Mouse (Mus musculus): ENCODE measurements around the gene Mical2. TPM values are rescaled to one million over a fixed set of nuclear protein-coding genes. Genes with fewer than 3 reads are reported as not detected.

Gene Mical2
- polyA plus RNA-seq, 1 experiment: 20.7 TPM

- WGBS: 31% methylated on average over 10 of the region's 10 CpGs
- Histone ChIP-seq H3K36me3 (ENCODE audit: control insufficient read depth, insufficient read depth, low read length) (no peaks in the 10 kb centered on the region), H3K4me1 (ENCODE audit: control insufficient read depth, insufficient read depth, insufficient read length, low read length) (peaks cover 40% of the 10 kb centered on the region), H3K27me3 (ENCODE audit: control insufficient read depth, insufficient read depth, low read length) (no peaks in the 10 kb centered on the region), H3K4me3 (ENCODE audit: low read depth, low read length) (no peak overlapping the region), H3K27ac (ENCODE audit: insufficient read depth, low read depth, low read length) (peak overlapping the region; percentile 52)
- no peak; the same call in 1 of the 2 replicates for TF ChIP-seq POLR2A (IDR thresholded peaks at IDR 0.05; ENCODE audit: low read depth, low read length)
- TF ChIP-seq CTCF (IDR thresholded peaks at IDR 0.05; ENCODE audit: extremely low read depth, insufficient read length, insufficient replicate concordance, low read depth, low read length): no peak
Observed at GRCm38 (mm10) chr7:112208323-112209167, 17.1 kb upstream of the Mical2 start.

- 85% methylated on average over 4 of the region's 4 CpGs for WGBS
- Histone ChIP-seq H3K36me3 (ENCODE audit: control insufficient read depth, insufficient read depth, low read length) (no peaks in the 10 kb centered on the region), H3K4me1 (ENCODE audit: control insufficient read depth, insufficient read depth, insufficient read length, low read length) (peaks cover 45% of the 10 kb centered on the region), H3K27ac (ENCODE audit: insufficient read depth, low read depth, low read length) (peak overlapping the region; percentile 52; the same call in 1 of the 2 replicates), H3K4me3 (ENCODE audit: low read depth, low read length) (no peak overlapping the region), H3K27me3 (ENCODE audit: control insufficient read depth, insufficient read depth, low read length) (no peaks in the 10 kb centered on the region)
- TF ChIP-seq POLR2A (IDR thresholded peaks at IDR 0.05; ENCODE audit: low read depth, low read length) (no peak), CTCF (IDR thresholded peaks at IDR 0.05; ENCODE audit: extremely low read depth, insufficient read length, insufficient replicate concordance, low read depth, low read length) (no peak)
Observed at GRCm38 (mm10) chr7:112209621-112210020, 16.0 kb upstream of the Mical2 start.

- Histone ChIP-seq H3K36me3 (ENCODE audit: control insufficient read depth, insufficient read depth, low read length) (no peaks in the 10 kb centered on the region), H3K27ac (ENCODE audit: insufficient read depth, low read depth, low read length) (peak overlapping the region; percentile 81), H3K4me3 (ENCODE audit: low read depth, low read length) (no peak overlapping the region), H3K4me1 (ENCODE audit: control insufficient read depth, insufficient read depth, insufficient read length, low read length) (peaks cover 49% of the 10 kb centered on the region), H3K27me3 (ENCODE audit: control insufficient read depth, insufficient read depth, low read length) (no peaks in the 10 kb centered on the region)
- TF ChIP-seq POLR2A (IDR thresholded peaks at IDR 0.05; ENCODE audit: low read depth, low read length) (no peak; the same call in 1 of the 2 replicates), CTCF (IDR thresholded peaks at IDR 0.05; ENCODE audit: extremely low read depth, insufficient read length, insufficient replicate concordance, low read depth, low read length) (peak; percentile 60; the same call in 1 of the 2 replicates)
- 23% methylated on average over 8 of the region's 8 CpGs for whole genome bisulfite sequencing
Observed at GRCm38 (mm10) chr7:112212921-112213721, 12.5 kb upstream of the Mical2 start.

GRCm38 (mm10) chr7:112215871-112216270, 9.8 kb upstream of the Mical2 start:
- Histone ChIP-seq H3K4me3 (ENCODE audit: low read depth, low read length) (no peak overlapping the region), H3K4me1 (ENCODE audit: control insufficient read depth, insufficient read depth, insufficient read length, low read length) (peaks cover 39% of the 10 kb centered on the region), H3K27ac (ENCODE audit: insufficient read depth, low read depth, low read length) (no peak overlapping the region), H3K36me3 (ENCODE audit: control insufficient read depth, insufficient read depth, low read length) (no peaks in the 10 kb centered on the region), H3K27me3 (ENCODE audit: control insufficient read depth, insufficient read depth, low read length) (no peaks in the 10 kb centered on the region)
- 83% methylated on average over 3 of the region's 3 CpGs for WGBS
- no peak for TF ChIP-seq CTCF (IDR thresholded peaks at IDR 0.05; ENCODE audit: extremely low read depth, insufficient read length, insufficient replicate concordance, low read depth, low read length)
- no peak for TF ChIP-seq POLR2A (IDR thresholded peaks at IDR 0.05; ENCODE audit: low read depth, low read length)

- WGBS: 44% methylated on average over 5 of the region's 5 CpGs
- Histone ChIP-seq H3K27me3 (ENCODE audit: control insufficient read depth, insufficient read depth, low read length) (no peaks in the 10 kb centered on the region), H3K27ac (ENCODE audit: insufficient read depth, low read depth, low read length) (peak overlapping the region; percentile 62), H3K36me3 (ENCODE audit: control insufficient read depth, insufficient read depth, low read length) (no peaks in the 10 kb centered on the region), H3K4me1 (ENCODE audit: control insufficient read depth, insufficient read depth, insufficient read length, low read length) (peaks cover 36% of the 10 kb centered on the region), H3K4me3 (ENCODE audit: low read depth, low read length) (no peak overlapping the region)
- no peak for TF ChIP-seq CTCF (IDR thresholded peaks at IDR 0.05; ENCODE audit: extremely low read depth, insufficient read length, insufficient replicate concordance, low read depth, low read length)
- no peak for TF ChIP-seq POLR2A (IDR thresholded peaks at IDR 0.05; ENCODE audit: low read depth, low read length)
Observed at GRCm38 (mm10) chr7:112216720-112217119, 8.9 kb upstream of the Mical2 start.

GRCm38 (mm10) chr7:112217208-112217607, 8.4 kb upstream of the Mical2 start:
- Histone ChIP-seq H3K27me3 (ENCODE audit: control insufficient read depth, insufficient read depth, low read length) (no peaks in the 10 kb centered on the region), H3K36me3 (ENCODE audit: control insufficient read depth, insufficient read depth, low read length) (no peaks in the 10 kb centered on the region), H3K27ac (ENCODE audit: insufficient read depth, low read depth, low read length) (peak overlapping the region; percentile 62), H3K4me1 (ENCODE audit: control insufficient read depth, insufficient read depth, insufficient read length, low read length) (peaks cover 36% of the 10 kb centered on the region), H3K4me3 (ENCODE audit: low read depth, low read length) (no peak overlapping the region)
- WGBS: 10% methylated on average over 6 of the region's 6 CpGs
- no peak for TF ChIP-seq CTCF (IDR thresholded peaks at IDR 0.05; ENCODE audit: extremely low read depth, insufficient read length, insufficient replicate concordance, low read depth, low read length)
- TF ChIP-seq POLR2A (IDR thresholded peaks at IDR 0.05; ENCODE audit: low read depth, low read length): no peak
